12 mouse cellular contexts compared by ENCODE assay signal in the genomic region with DNA sequence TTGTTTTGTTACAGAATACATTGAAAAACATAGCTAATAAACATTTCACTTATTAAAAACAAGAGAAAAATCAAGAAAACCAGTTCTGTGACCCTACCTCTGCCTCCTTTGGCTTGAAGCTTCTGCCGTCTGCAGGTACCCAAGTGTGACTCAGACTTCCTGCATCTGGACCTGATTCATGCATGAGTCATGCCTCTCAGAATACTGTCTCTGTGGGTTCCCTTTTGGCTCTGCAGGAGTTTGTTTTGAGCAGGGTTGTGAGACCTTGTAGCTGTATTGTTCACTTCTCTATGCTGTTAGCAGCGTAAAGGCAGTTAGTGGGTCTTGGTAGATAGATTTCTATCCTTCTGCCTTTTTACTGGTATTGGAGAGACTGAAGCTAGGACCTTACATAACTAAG.
A peak's percentile ranks its signal among the peaks of the same experiment; 100 is the strongest.
DNase-seq lines count a peak whose midpoint lies in the region; ATAC-seq and TF ChIP-seq lines count a peak whose summit lies in the region.
"Had no signal": no experiment of that assay in that cellular context is flagged by ENCODE, and none has a peak within 500 bp of the region (broad histone marks: within the 10 kb centered on the region; RNA-seq: fewer than 3 reads in every experiment).

No protein-coding gene starts in this region.

- peak; percentile 14 for DNase-seq in embryonic facial prominence, embryonic 14.5 days (ENCODE audit: low spot score)
- DNase-seq in embryonic facial prominence, embryonic 10.5 days (ENCODE audit: low spot score): no peak
- peak; percentile 27 for DNase-seq in lung, postnatal 25 days (ENCODE audit: low spot score)
- no peak for DNase-seq in lung, adult 2 months
- DNase-seq in adrenal gland, adult 8-10 months: peak; percentile 64
- no peak for DNase-seq in lung, postnatal 10 days
- no peak for DNase-seq in neural tube, embryonic 10.5 days (ENCODE audit: extremely low spot score, low spot score)

- peaks cover 70% of the 10 kb centered on the region for H3K36me3 ChIP-seq in embryonic facial prominence, embryonic 14.5 days (ENCODE audit: control insufficient read depth, insufficient read depth, low read length)
- peaks cover 88% of the 10 kb centered on the region for H3K36me3 ChIP-seq in embryonic facial prominence, embryonic 10.5 days (replicated peaks)

- ATAC-seq in embryonic facial prominence, embryonic 14.5 days (ENCODE audit: low read depth): no peak
- ATAC-seq in megakaryocyte, adult 5-6 weeks (ENCODE audit: poor library complexity, severe bottlenecking): peak; percentile 62; the same call in 1 of the 2 replicates

- no peak overlapping the region for H3K4me2 ChIP-seq in embryonic facial prominence, embryonic 14.5 days (ENCODE audit: low read depth, low read length)
- H3K4me2 ChIP-seq: hindbrain, embryonic 15.5 days; liver, embryonic 15.5 days had no signal

- H3K9ac ChIP-seq in embryonic facial prominence, embryonic 14.5 days (ENCODE audit: low read depth, low read length): no peak overlapping the region
- H3K9ac ChIP-seq: hindbrain, embryonic 15.5 days; liver, embryonic 15.5 days had no signal

- no peak overlapping the region for H3K27ac ChIP-seq in embryonic facial prominence, embryonic 14.5 days (replicated peaks; ENCODE audit: low read depth, low read length)
- H3K27ac ChIP-seq in embryonic facial prominence, embryonic 10.5 days (replicated peaks): no peak overlapping the region
- H3K27ac ChIP-seq: hindbrain, embryonic 15.5 days; liver, embryonic 15.5 days had no signal

- no peaks in the 10 kb centered on the region for H3K27me3 ChIP-seq in embryonic facial prominence, embryonic 14.5 days (replicated peaks; ENCODE audit: control insufficient read depth, insufficient read depth, low read length)
- no peaks in the 10 kb centered on the region for H3K27me3 ChIP-seq in embryonic facial prominence, embryonic 10.5 days (replicated peaks; ENCODE audit: low read depth, poor library complexity, severe bottlenecking)
- H3K27me3 ChIP-seq: hindbrain, embryonic 15.5 days; liver, embryonic 15.5 days had no signal

- no peak for TF ChIP-seq POLR2A in lung, adult 2 months (IDR thresholded peaks at IDR 0.05; ENCODE audit: borderline replicate concordance, extremely low read depth, low read depth, low read length)

- no peaks in the 10 kb centered on the region for H3K9me3 ChIP-seq in embryonic facial prominence, embryonic 14.5 days (ENCODE audit: control insufficient read depth, low read length)
- H3K9me3 ChIP-seq in embryonic facial prominence, embryonic 10.5 days: no peaks in the 10 kb centered on the region
- H3K9me3 ChIP-seq: G1E; hindbrain, embryonic 15.5 days; liver, embryonic 15.5 days had no signal

- 72% methylated on average over 2 of the region's 2 CpGs for WGBS in embryonic facial prominence, embryonic 14.5 days
- 75% methylated on average over 2 of the region's 2 CpGs for WGBS in embryonic facial prominence, embryonic 10.5 days
- 45% methylated on average over 2 of the region's 2 CpGs for WGBS in lung, adult 2 months

- no peak overlapping the region for H3K4me3 ChIP-seq in embryonic facial prominence, embryonic 14.5 days (ENCODE audit: low read depth, low read length)
- H3K4me3 ChIP-seq in embryonic facial prominence, embryonic 10.5 days: no peak overlapping the region
- H3K4me3 ChIP-seq in lung, adult 2 months (replicated peaks; ENCODE audit: extremely low read depth, low read depth, low read length): no peak overlapping the region
- H3K4me3 ChIP-seq: erythroblast, embryonic 14.5 days; hindbrain, embryonic 15.5 days; liver, embryonic 15.5 days had no signal

- H3K4me1 ChIP-seq in embryonic facial prominence, embryonic 14.5 days (ENCODE audit: control insufficient read depth, insufficient read depth, low read length): no peaks in the 10 kb centered on the region
- H3K4me1 ChIP-seq in embryonic facial prominence, embryonic 10.5 days: no peaks in the 10 kb centered on the region
- H3K4me1 ChIP-seq in lung, adult 2 months (ENCODE audit: control insufficient read depth, insufficient read depth, low read length): no peaks in the 10 kb centered on the region; the same call in 1 of the 2 replicates
- H3K4me1 ChIP-seq: hindbrain, embryonic 15.5 days; liver, embryonic 15.5 days had no signal

- no peak for TF ChIP-seq CTCF in lung, adult 2 months (IDR thresholded peaks at IDR 0.05; ENCODE audit: insufficient read depth, low read length)

Comparison
In these comparisons a context has a peak if more than half of its experiments do, and no peak if none do; other contexts are left out.
1. DNase-seq: peak in embryonic facial prominence, embryonic 14.5 days (single experiment), lung, postnatal 25 days (single experiment) and adrenal gland, adult 8-10 months (single experiment); none in embryonic facial prominence, embryonic 10.5 days (single experiment), lung, adult 2 months (single experiment), lung, postnatal 10 days (single experiment) and neural tube, embryonic 10.5 days (single experiment).